Mouse (Mus musculus) midbrain, postnatal 0 days (tissue): ENCODE results near the gene Mecr. TPM values are rescaled to one million over a fixed set of nuclear protein-coding genes. Genes with fewer than 3 reads are reported as not detected.

Experiments
- ATAC-seq: fragments of 200-750 bp; cut with Nextera tagmentation; 2 replicates; pipeline ENCODE4 v1.8.0; 2017; ENCODE audit warnings: moderate number of reproducible peaks, mild to moderate bottlenecking, moderate TSS enrichment, moderate library complexity; ENCODE audit not compliant: low FRiP score
- DNase-seq: peaks from one replicate; pipeline ENCODE4 v3.0.0-alpha.2; 2015; ENCODE audit warnings: low spot score
- H3K27ac ChIP-seq: fragments of 300-500 bp; sonication (generic); 2 replicates; pipeline ENCODE4 v1.5.1; 2014; ENCODE audit warnings: low read depth, mild to moderate bottlenecking, low read length, mixed read lengths
- H3K27me3 ChIP-seq: fragments of 300-500 bp; sonication (generic); 2 replicates; pipeline ENCODE4 v1.6.1; 2014; ENCODE audit warnings: low read length, control low read depth, mixed read lengths; ENCODE audit not compliant: insufficient read depth
- H3K36me3 ChIP-seq: fragments of 300-500 bp; sonication (generic); 2 replicates; pipeline ENCODE4 v1.6.1; 2014; ENCODE audit warnings: low read length, control low read depth, mixed read lengths; ENCODE audit not compliant: insufficient read depth
- H3K4me1 ChIP-seq: fragments of 300-500 bp; sonication (generic); 2 replicates; pipeline ENCODE4 v1.6.1; 2014; ENCODE audit warnings: mild to moderate bottlenecking, control low read depth, antibody characterized with exemption, low read length, mixed read lengths; ENCODE audit not compliant: insufficient read depth
- H3K4me2 ChIP-seq: fragments of 300-500 bp; sonication (generic); 2 replicates; pipeline ENCODE4 v1.6.1; 2014; ENCODE audit warnings: low read depth, mild to moderate bottlenecking, low read length, mixed read lengths; ENCODE audit not compliant: poor library complexity, severe bottlenecking
- H3K4me3 ChIP-seq: fragments of 300-500 bp; sonication (generic); 2 replicates; pipeline ENCODE4 v1.5.1; 2014; ENCODE audit warnings: low read depth, mild to moderate bottlenecking, low read length, moderate library complexity
- H3K9ac ChIP-seq: fragments of 300-500 bp; sonication (generic); replicated peaks from 2 replicates; pipeline ENCODE4 v1.6.1; 2014; ENCODE audit warnings: mild to moderate bottlenecking, low read length, moderate library complexity, mixed read lengths; ENCODE audit not compliant: poor library complexity, severe bottlenecking
- H3K9me3 ChIP-seq: fragments of 300-500 bp; sonication (generic); 2 replicates; pipeline ENCODE4 v1.6.1; 2016; ENCODE audit warnings: low read length, control low read depth
- CTCF ChIP-seq: IDR thresholded peaks from 2 replicates; pipeline ENCODE4 v1.5.1; 2016; ENCODE audit warnings: antibody characterized with exemption, mild to moderate bottlenecking
- WGBS: fragments of 180-500 bp; shearing (Covaris S2); extraction: QIAGEN DNeasy Blood & Tissue Kit; methylation state at CpG from one replicate; pipeline ENCODE4 v1.1.7; 2014; 5-methylcytosine and 5-hydroxymethylcytosine counted together
- polyA plus RNA-seq: library from polyadenylated mRNA; unstranded; fragments of >200 nt; fragmentation: Nextera tagmentation; extraction: Ambion mirVana; gene quantifications from 2 replicates; pipeline ENCODE4 v1.2.1, GENCODE M21; 2015
- total RNA-seq: library from RNA; depleted of rRNA; stranded (reverse); fragments of >200 nt; gene quantifications from 2 replicates; pipeline ENCODE4 v1.2.3, GENCODE M21; 2014

Mecr gene
- total and polyA plus RNA-seq, 2 experiments from 2014 or later, result 28.7 to 30.4 TPM

DNA sequence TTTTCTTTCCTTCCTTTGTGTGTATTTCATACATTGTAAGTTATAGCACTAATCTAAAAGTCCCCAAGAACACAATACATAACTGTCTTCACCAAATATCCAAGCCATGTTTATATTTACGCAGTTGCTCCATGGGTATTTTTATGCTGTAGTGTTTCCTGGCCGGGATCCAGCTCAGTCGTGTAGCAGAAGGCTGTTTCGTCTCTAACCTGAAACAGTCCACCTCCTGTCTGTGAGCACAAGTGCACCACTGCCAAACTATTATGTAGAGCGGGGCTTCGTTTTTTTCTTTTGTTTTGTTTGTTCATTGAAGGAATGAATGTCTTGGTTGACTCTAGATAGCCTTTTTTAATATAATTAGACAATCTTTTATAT, 55.9 kb downstream of the Mecr start:
- Histone ChIP-seq H3K4me1 (no peaks in the 10 kb centered on the region), H3K4me2 (no peak overlapping the region), H3K27ac (no peak overlapping the region), H3K9me3 (no peaks in the 10 kb centered on the region), H3K4me3 (no peak overlapping the region), H3K9ac (no peak overlapping the region), H3K27me3 (no peaks in the 10 kb centered on the region), H3K36me3 (peaks cover 51% of the 10 kb centered on the region)
- DNase-seq (no peak), ATAC-seq (no peak)
- WGBS, result 86% methylated on average over 6 of the region's 6 CpGs
- no peak for TF ChIP-seq CTCF

DNA sequence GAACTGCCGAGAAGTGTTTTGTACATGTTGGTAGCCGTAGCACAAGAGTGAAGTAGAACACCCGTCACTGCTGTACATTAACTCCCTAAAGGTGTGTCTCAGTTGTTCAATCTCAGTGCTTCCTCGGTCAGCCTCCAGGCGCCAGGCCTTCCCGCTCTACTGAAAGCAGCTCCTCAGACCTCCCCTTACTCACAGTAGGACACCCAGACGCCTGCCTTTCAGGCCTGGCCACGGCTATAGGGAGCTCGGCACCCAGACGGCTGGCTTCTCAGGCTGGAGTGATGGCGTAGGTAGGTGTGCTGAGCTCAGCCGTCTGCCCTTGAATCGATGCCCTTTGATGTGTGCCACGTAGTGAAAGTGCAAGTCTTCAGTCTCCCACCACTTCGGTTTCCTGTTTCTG, 57.8 kb downstream of the Mecr start:
- TF ChIP-seq CTCF, result no peak
- Histone ChIP-seq H3K27me3 (no peaks in the 10 kb centered on the region), H3K4me3 (no peak overlapping the region), H3K9ac (no peak overlapping the region), H3K4me2 (no peak overlapping the region), H3K9me3 (no peaks in the 10 kb centered on the region), H3K4me1 (no peaks in the 10 kb centered on the region), H3K27ac (no peak overlapping the region), H3K36me3 (peaks cover 42% of the 10 kb centered on the region)
- 86% methylated on average over 15 of the region's 15 CpGs for WGBS
- DNase-seq (no peak), ATAC-seq (no peak)

GRCm38 (mm10) chr4:131904478-131904877, 61.2 kb downstream of the Mecr start:
- WGBS, result 53% methylated on average over 8 of the region's 8 CpGs
- peak; percentile 31; the same call in 1 of the 2 replicates for ATAC-seq
- H3K36me3 ChIP-seq, result peaks cover 24% of the 10 kb centered on the region

GRCm38 (mm10) chr4:131906423-131906822, 63.2 kb downstream of the Mecr start:
- ATAC-seq, result no peak
- DNase-seq, result no peak
- Histone ChIP-seq H3K4me1 (no peaks in the 10 kb centered on the region), H3K9ac (no peak overlapping the region), H3K9me3 (no peaks in the 10 kb centered on the region), H3K27ac (no peak overlapping the region), H3K4me2 (no peak overlapping the region), H3K27me3 (no peaks in the 10 kb centered on the region), H3K36me3 (peaks cover 7% of the 10 kb centered on the region), H3K4me3 (no peak overlapping the region)
- no peak for TF ChIP-seq CTCF
- WGBS, result 76% methylated on average over 6 of the region's 6 CpGs

More at GRCm38 (mm10) chr4:131904478-131904877, 61.2 kb downstream of the Mecr start:
- Histone ChIP-seq H3K4me1 (no peaks in the 10 kb centered on the region), H3K4me3 (no peak overlapping the region), H3K27me3 (no peaks in the 10 kb centered on the region), H3K9ac (no peak overlapping the region), H3K27ac (no peak overlapping the region), H3K4me2 (no peak overlapping the region), H3K9me3 (no peaks in the 10 kb centered on the region)
- DNase-seq, result peak; percentile 68
- TF ChIP-seq CTCF, result peak; percentile 80

GRCm38 (mm10) chr4:131907912-131908311, 64.6 kb downstream of the Mecr start:
- Histone ChIP-seq H3K4me1 (no peaks in the 10 kb centered on the region), H3K9ac (no peak overlapping the region), H3K4me3 (no peak overlapping the region), H3K27me3 (peaks cover 6% of the 10 kb centered on the region; the same call in 1 of the 2 replicates), H3K27ac (no peak overlapping the region), H3K9me3 (no peaks in the 10 kb centered on the region), H3K4me2 (no peak overlapping the region), H3K36me3 (no peaks in the 10 kb centered on the region)
- DNase-seq (no peak), ATAC-seq (no peak)
- peak; percentile 56 for TF ChIP-seq CTCF
- 89% methylated on average over 3 of the region's 3 CpGs for WGBS

GRCm38 (mm10) chr4:131910237-131910994, 67.1 kb downstream of the Mecr start:
- Histone ChIP-seq H3K27ac (no peak overlapping the region), H3K27me3 (peaks cover 12% of the 10 kb centered on the region), H3K36me3 (no peaks in the 10 kb centered on the region), H3K4me1 (0 out of 2 replicates have a peak, but pooled peaks cover 3% of the 10 kb centered on the region), H3K4me2 (peak overlapping the region; percentile 18; the same call in 1 of the 2 replicates), H3K9ac (no peak overlapping the region), H3K9me3 (no peaks in the 10 kb centered on the region), H3K4me3 (no peak overlapping the region)
- DNase-seq (peak; percentile 49), ATAC-seq (no peak)
- no peak for TF ChIP-seq CTCF
- 14% methylated on average over 18 of the region's 21 CpGs for WGBS
